In the genomic region with DNA sequence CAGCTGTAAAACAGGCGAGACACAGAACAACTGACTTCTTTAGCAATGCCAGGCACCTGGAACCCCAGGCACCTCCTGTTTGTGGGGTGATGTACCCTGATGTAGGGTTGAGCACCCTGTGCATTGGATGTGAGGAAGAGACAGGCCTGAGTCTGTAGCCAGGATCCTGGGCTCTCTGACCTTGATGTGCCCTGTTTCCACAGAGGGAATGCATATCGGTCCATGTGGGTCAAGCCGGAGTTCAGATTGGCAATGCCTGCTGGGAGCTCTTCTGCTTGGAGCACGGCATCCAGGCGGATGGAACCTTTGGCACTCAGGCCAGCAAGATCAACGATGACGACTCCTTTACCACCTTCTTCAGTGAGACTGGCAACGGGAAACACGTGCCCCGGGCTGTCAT, we compare ENCODE assay signal across 17 mouse cellular contexts. TPM values are rescaled to one million over a fixed set of nuclear protein-coding genes. Genes with fewer than 3 reads are reported as not detected.
"Had no signal": no experiment of that assay in that cellular context is flagged by ENCODE, and none has a peak within 500 bp of the region (broad histone marks: within the 10 kb centered on the region; RNA-seq: fewer than 3 reads in every experiment).

No protein-coding gene starts in this region.

- H3K9me3 ChIP-seq: limb, embryonic 12.5 days; limb, embryonic 15.5 days; stomach, embryonic 15.5 days had no signal

- H3K27me3 ChIP-seq: limb, embryonic 12.5 days; limb, embryonic 15.5 days; stomach, embryonic 15.5 days had no signal

- H3K4me1 ChIP-seq: limb, embryonic 12.5 days; limb, embryonic 15.5 days; stomach, embryonic 15.5 days had no signal

- H3K27ac ChIP-seq: limb, embryonic 12.5 days; limb, embryonic 15.5 days; liver, embryonic 14.5 days; macrophage; stomach, embryonic 15.5 days had no signal

- DNase-seq: kidney, adult 9 months; kidney, postnatal 14 days; kidney, postnatal 4 days; left cerebral cortex, postnatal 4 days; liver, postnatal 0 days; lung, embryonic 14.5 days; midbrain, embryonic 14.5 days; right cerebral cortex, postnatal 25 days; spleen, adult 18-20 months; thymus, postnatal 36 days had no signal

- H3K36me3 ChIP-seq: limb, embryonic 12.5 days; limb, embryonic 15.5 days; stomach, embryonic 15.5 days had no signal

- H3K4me3 ChIP-seq: limb, embryonic 12.5 days; limb, embryonic 15.5 days; stomach, embryonic 15.5 days had no signal

RNA-seq across cellular contexts. Expression of a gene that starts 25.5 kb away (rescaled TPM):
- total RNA-seq: layer of hippocampus, postnatal 14 days; left cerebral cortex, postnatal 14 days; left cerebral cortex, postnatal 4 days had no signal
